Mouse (Mus musculus): ENCODE data around the gene Efhd2.

Efhd2 gene

DNA sequence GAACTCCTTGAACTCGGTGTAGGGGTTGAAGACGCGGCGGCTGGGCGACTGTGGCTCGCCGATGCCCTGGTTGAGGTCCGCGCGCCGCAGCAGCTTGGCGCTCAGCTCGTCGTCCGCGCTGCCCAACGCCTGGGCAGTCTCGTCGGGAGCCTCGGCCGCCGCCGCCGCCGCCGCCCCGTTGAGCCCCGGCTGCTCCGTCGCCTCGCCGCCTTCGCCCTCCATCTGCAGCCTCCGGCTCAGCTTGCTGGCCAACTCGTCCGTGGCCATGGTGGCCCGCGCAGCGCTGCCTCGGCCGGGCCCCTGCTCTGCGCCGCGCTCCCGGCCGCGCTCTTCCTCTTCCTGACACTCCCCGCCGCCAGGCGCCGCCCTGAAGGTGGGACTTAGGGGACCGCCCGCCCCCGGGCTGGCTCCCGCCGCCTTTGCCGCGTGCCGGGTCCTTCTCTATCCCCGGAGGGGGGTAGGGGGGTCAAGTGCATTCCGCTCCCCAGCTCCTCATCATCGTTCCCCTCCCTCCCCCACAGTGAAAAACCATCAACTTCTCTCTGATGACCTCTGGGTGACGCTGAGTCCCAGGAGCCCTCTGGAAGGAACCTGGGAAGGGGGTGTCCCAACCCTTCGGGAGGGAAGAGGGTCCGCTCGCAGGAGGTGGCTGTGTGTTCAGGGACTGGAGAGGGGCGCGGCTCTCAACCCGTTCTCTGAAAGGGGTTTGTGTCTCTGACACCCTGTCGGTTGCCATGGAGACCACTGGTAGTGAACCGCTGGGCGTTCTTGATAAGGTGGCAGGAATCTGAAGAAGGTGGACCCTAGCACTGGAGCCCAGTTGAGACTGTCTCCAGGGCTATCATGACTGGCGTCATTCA, at the start of gene Efhd2:
Gene Efhd2, minus strand, starts transcription at position 320 of the 860 bp plus-strand sequence.
- WGBS = under 1% methylated on average over 73 of the region's 73 CpGs

DNA sequence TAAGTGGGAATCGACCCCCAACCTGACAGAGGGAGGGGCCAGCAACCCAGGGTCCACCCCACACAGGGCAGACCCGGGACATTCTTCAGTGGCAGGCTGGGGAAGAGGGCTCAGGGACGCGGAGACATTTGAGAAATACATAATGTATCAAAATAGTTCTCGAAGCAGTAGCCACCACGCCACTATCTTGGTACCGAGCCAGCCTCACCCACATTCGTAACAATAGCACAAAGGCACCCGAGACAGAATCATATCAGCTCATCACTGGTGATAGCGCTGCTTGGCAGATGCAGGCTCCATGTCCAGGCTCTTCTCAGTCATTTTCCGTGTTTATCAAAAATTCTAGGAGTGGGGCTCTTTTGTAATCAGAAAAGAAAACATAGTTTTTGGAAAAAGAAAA, 49.2 kb upstream of the Efhd2 start:
- 62% methylated on average over 11 of the region's 11 CpGs for WGBS

DNA sequence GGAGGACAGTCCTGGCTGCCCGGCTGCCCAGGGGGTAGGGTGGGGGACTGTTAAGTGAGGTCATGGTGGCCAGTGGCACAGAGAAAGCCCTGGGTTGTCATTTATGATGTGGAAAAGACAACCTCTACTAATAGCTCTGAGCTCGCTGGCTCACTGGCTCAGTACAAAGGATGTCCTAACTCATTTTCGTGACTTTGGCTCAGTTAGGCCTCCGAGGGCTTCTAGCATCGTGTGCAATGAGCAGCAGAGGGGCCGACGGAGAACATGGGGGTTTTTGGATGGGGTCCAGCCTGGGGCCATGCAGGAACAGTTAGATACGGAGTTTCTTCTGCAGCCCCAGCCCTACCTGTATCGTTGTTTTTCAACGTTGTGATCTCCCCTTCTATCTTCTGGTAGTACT, 45.7 kb upstream of the Efhd2 start:
- WGBS = 87% methylated on average over 10 of the region's 10 CpGs

DNA sequence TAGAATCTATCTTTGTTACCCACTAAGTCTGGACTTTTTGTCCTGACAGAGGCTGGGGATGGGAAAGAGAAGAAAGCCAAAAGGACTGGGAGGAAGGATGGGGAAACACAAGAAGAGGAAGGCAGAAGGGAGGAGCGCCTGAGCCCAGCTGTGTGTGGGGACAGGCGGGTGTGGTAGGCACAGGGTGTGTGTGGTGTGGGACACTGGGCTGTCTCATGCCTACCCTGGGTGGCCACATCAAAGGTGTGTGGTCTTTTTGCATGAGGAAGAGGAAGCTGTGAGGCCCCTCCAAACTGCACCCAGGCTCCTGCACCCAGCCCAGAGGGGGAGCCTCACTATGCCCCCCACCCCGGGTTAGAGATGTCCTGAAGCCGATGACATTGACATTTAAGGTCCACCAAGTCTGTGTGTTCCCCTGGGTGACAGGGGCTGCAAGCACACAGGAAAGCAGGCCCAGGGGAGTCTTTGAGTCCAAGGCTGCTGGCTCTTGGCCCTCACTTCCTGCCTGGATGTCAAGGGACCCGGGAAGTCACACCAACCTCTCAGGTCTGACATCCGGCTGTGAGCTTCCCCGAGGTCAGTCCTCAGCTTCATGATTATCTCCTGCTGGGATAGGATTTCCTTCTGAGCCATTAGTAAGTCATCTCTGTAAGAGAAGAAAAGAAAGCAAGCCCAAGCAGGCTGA, 43.2 kb upstream of the Efhd2 start:
- WGBS = 80% methylated on average over 7 of the region's 7 CpGs

DNA sequence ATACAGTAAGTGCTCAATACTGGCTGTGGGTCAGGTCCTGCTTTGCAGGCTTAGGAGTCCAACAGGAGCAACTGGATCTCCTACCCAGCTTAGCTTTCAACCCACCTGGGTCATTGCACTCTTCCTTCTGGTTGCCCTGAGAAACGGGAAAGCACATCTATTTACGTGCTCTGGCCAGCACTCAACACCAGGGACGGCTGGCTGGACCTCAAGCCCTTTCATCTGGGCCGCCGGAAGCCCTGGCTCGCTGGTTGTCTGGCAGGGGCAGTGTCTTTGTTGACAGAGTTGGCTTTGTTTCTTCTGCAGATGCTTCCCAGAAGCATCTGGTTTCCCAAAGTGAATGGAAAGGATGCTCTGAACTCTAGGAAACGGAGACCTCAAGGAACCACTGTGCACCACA, 39.3 kb upstream of the Efhd2 start:
- WGBS = 47% methylated on average over 7 of the region's 7 CpGs

DNA sequence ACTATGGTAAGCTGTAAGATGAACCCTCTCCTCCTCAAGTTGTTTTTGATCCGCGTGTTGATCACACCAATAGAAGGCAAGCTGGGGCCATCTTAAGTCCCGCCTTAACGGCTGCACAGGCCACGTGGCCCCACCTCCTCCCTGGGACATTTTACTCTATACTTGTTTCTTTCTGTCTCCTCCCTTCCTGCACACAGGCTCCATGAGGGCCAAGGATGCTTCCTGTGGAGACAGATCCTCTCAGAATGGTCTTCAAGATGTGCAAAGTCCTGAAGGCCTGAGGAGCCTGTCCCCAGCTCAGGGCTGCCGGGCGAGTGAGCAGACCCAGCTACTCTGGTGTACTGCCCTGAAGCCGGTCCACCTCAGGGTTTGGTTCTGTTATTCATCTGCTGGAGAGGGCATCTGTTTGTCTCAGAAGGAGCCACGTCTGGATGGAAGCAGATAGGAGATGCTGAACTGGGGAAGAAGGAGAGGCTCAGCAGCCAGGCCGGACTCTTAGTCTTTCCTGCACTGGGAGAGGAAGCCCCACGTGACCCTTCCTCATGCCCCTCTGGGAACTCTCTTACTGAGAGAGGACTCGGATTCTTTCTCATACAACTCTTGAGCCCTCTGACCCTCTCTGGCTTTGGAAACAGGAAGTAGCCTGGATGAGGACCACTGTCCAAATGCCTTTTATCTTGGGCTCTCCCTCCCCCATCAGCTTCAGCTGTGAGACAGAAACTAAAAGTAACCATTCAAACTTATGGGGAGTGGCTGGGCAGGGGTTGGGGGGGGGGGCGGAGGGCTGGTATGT, 38.7 kb upstream of the Efhd2 start:
- 81% methylated on average over 13 of the region's 13 CpGs for WGBS

DNA sequence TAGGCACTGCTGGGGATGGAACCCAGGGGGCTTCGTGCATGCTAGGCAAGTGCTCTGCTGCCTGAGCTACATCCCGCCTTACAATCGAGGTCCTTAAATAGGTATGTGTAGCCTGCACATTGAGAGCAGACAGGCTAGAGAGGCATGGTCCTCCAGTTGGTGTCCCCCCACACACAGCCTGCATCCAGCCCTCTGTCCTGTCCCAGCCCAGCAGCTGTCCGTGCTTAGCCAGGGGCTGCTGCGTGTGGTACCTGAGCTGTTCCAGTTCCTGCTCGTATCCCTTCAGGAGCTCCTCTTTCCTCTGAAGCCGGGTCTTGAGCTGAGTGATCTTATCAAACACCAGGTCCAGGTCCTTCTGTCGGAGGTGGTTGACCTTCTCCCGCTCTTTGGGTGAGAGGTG, 30.0 kb upstream of the Efhd2 start:
- WGBS = 97% methylated on average over 9 of the region's 9 CpGs

DNA sequence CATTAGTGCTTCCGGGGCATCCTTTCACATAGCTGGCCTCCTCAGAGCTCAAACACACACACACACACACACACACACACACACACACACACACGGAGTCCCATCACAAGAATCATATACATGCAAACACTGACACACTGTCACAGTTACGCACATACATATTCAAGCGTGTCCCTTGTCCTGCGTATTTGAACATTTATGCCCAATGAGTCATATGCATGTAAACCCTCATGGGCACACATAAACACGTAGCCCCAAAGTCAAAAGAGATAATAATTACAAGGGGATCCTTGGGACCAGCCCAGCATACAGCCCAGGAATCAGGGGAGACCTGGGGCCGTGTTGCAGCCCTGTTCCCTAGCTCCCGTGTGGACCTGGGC, 27.7 kb upstream of the Efhd2 start:
- 79% methylated on average over 8 of the region's 8 CpGs for WGBS

DNA sequence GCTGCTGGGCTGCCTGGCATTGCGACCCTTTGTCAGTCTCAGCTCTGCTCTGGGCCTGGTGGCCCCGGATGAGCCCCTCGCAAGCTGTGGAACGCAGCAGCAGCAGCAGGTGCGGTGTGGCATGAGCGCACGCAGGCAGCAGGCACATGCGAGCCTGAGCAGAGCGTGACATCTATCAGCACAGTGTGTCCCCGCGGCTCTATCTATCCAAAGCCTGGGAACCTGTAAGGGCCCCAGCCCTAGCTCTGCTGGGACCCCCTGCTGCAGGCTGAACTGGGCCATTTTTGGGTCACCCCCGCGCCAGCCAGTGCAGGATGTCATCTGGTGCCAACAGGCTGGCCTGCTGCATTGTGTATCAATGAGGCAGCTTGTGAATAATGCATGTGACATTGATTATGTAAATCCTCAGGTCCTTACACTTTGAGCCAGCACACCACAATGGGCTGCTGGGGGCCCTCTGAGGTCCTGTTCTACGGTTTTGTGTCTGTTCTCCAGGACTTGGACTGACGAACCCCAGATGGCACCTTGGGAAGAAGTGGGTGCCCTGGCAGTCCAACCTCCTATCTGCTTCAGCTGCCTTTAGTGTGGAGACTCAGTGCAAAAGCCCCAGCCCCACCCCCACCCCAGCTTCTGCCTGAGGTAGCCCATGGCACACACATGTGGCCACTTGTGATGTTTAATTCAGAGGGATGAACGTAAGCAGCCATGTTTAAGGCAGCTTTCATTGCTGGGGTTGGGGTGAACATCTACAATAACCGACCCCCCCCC, 27.2 kb upstream of the Efhd2 start:
- 55% methylated on average over 17 of the region's 17 CpGs for WGBS

DNA sequence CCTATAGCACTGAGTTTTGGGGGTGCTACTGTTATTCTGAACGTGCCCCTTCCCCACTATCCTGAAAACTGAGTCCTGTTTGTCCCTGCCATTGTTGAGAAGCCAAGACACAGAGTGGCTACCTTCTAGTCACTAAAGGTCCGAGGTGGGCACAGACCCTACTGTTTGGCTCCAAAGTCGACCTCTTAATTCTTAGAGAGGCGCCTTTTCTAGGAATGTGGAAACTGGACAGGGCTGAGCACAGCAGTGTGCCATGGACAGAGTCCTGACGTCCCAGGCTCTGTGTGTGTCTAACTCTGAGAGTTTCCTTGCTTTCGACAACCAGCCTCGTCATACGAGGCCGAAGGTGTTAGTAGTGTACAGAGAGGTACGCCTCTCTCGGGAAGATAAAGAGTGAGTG, 25.7 kb upstream of the Efhd2 start:
- 66% methylated on average over 11 of the region's 11 CpGs for WGBS

DNA sequence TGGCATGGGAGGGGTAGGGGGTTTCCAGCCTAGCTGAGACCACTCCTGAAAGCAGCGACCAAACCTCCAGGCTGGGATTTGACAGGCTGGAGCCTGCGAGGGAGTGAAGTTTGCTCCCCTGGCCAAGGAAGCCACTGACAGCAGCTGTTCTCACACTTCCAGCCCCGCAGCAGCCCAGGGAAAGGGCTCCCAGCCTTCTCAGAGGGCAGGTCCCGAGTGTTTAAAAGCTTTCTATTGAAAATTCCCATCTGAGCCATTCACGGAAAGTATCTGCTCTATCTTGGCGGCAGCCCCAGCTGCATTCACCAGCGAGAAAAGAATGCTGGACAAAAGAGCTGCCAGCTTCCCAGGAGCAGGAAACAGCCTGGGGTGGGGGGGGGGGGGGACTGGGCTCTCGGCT, 25.2 kb upstream of the Efhd2 start:
- 18% methylated on average over 8 of the region's 8 CpGs for WGBS

DNA sequence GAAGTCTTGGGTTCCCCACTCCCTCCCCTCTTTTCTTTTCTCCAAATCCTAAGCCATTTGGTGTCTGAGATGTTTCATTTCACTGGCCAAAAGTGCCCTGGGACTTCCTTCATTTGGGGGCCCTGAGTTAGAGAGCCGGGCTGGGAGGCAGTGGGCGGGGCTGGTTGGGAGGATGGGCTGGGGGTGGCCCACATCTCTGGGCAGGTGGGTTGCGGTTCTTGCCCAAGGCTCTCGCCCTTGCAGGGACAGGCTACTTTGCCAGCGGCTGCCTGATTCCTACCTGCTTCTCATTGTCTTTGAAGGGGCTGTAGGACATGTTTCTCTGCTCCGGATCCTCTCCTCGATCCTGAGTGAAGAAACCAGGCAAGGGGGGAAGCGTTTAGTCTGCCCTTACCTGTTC, 24.2 kb upstream of the Efhd2 start:
- WGBS = 86% methylated on average over 8 of the region's 8 CpGs

DNA sequence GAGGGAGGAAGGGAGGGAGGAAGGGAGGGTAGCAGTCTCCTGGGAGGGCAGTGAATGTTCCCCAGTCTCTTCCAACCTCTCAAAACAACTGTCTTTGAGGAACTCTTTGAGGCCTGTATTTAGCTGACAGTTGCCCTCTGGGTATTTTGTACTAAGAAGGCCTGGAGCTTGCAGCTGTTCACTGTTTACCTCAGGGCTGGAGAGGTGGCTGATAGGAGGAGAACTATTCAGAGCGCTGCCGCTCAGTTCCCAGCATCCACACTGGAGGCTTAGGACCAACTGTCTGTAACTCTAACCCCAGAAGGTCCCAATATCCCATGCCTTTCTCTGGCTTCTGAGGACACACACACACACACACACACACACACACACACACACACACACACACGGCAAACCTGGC, 23.1 kb upstream of the Efhd2 start:
- 83% methylated on average over 3 of the region's 3 CpGs for WGBS

DNA sequence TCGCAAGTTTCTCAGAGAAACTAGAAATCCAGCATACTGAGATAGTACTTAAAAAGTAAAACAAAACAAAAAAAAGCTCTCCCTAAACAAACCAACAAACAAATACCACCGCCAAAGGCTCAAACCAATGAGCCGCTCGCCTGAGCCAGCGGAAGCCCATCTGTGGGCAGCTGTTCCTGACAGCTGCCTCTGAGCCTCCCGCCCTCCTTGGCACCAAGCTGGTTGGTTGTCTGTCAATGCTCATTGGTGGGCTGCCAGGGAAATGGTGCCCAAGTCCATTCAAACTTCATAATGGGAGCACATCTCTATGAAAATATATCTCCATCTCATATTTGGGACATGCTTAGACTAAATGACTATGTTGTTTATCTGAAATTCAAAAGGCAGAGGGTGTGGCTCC, 22.5 kb upstream of the Efhd2 start:
- 68% methylated on average over 6 of the region's 6 CpGs for WGBS

DNA sequence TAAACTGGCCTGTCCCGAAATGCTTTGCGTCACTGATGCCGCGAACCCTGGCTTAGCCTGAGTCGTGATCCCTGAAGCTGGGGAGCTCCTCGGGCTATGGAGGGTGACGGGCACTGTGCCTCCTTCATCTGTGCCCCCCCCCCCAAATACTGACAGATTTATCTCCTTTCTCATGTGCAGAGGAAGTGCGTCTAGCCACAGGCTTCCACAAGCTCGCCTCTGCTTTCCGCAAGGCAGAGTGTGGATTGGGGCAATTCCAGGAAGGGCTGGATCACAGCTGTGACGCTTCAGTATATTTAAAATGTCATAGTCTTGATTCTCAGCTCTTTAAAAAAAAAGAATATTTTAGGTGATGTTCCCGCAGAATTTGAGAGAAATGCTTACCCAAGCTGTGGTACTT, 21.1 kb upstream of the Efhd2 start:
- 64% methylated on average over 12 of the region's 12 CpGs for WGBS

DNA sequence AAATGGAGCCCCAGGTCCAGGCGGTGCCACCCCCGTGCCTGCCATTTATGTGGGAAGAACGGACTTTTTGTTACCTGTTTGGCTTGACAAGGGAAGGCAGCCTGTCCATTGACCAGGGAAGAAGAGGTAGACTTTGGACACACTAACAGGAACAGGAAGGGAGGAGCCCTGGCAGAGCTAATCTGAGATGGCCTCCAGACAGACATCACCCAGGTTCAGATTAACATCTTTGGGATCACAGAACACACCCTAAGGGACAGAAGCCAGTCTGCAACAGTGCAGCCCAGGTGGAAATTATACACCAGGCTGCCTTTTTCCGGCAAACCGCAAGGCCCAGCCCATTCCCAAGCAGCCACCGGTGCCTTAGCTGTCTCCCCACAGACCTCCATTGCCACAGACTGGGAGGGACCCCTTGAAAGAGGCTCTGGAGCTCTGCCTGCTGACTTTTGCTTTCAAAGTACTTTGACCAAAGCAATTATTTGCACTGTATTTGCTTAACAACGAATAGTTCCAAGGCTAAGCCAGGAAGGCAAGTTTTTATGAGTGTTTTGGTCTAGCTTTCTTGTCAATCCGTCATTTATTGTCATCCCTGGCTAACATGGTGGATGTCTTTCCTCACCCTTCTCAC, 18.6 kb upstream of the Efhd2 start:
- WGBS = 85% methylated on average over 8 of the region's 8 CpGs

DNA sequence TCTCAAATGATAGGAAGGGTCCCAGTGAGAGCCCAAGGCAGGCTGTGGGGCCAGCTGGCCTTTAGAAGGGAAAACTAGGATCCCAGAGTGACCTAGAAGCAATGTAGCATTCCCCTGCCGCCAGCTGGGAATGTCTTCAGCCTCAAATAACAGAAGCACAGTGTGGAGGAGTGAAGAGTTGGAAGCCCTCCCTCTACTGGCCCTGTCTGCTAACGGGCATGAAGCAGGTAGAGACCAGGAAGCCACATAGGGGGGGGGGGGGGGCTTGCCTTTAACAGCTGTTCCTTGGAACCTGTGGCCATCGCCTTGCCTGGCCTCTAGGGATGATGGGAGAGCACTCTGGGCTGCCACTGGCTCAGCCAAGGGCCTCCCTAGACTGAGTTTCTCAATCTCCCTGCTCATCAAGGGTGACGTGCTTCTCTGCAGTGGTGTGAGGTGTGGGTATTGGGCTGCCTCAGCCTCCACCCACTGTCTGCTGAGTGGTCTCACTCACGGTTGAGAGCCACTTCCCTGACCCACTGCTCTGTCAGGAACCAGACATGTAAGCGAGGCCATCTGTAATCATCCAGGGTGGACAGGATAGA, 11.8 kb upstream of the Efhd2 start:
- 48% methylated on average over 6 of the region's 6 CpGs for WGBS

DNA sequence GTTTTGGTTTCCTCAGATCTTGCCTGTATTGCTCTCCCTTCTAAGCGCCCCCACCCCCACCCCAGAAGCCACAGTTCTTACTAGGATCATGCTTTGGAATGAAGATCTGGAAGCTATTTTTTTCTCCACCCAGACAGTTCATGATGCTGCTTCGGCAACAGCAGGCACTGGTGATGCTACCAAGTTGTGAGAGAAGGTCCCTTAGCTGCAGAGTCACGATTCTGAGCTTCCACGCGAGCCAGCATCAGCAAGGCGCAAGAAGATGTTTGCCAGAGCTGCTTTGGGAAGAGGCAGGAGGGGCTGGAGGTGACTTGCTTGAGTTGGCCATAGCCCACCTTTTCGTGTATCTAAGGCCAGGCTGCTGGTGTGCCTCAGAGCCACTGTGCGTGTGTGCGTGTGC, 10.7 kb upstream of the Efhd2 start:
- 54% methylated on average over 9 of the region's 9 CpGs for WGBS

DNA sequence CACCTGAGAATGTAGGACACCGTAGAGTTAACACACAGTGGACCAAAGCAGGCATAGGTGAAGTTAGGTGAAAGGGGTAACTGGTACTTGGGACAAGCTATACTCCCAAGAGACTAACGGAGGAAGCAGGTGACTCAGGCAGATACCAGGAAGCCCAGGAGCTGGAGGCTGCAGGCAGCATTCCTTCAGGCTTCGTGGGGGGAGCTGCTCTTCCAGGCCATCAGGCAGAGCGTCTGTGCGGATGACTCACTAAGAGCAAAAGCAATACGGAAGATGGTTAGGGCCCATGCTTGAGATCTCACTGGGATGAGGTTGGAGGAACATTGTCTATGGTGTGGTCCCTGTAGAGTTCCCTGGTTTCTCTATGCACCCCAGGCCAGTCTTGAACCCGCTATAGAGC, 8.1 kb upstream of the Efhd2 start:
- WGBS = 66% methylated on average over 7 of the region's 7 CpGs

DNA sequence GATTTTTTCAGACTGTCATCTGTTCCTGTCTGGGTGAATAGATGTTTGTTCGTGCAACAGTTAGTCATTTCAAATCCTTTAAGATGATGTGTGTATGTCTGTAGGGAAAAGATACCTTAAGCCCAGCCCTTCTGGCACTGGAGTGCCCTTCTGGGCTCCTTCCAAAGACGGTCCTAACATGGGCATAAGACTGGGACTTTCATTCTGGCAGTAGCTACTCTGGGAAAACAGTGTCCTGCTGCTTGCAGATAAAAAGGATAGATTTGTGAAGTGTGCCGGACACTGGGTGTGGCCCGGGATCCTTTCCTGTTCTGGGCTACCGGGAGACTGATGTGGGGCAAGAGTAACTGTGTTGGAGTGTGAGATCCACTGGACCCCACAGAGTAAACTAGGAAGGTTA, 7.2 kb upstream of the Efhd2 start:
- 48% methylated on average over 5 of the region's 5 CpGs for WGBS

Data from cerebral cortex, adult 2 months (tissue).